Mouse (Mus musculus) bone marrow macrophage, adult 2 months (primary cell): ENCODE data around the gene Fv1.

Source experiments
- CTCF ChIP-seq: IDR thresholded peaks from 2 replicates; pipeline ENCODE4 v1.5.1; 2012; ENCODE audit warnings: low read depth, mild to moderate bottlenecking, low read length, moderate library complexity
- POLR2A ChIP-seq: IDR thresholded peaks from 2 replicates; pipeline ENCODE4 v1.6.1; 2012; ENCODE audit warnings: mild to moderate bottlenecking, low read depth, low read length, borderline replicate concordance

- TF ChIP-seq CTCF (no peak), POLR2A (no peak)
These were observed 13.0 kb downstream of the Fv1 start for GRCm38 (mm10) chr4:147881792-147882191.
